Mouse (Mus musculus) E14TG2a.4 (cell line): ENCODE results near the gene Cfap45.

ENCODE experiments used
- CTCF ChIP-seq: conservative IDR thresholded peaks from 2 replicates; pipeline ENCODE4 v1.5.1; 2014; ENCODE audit warnings: low read length
- NANOG ChIP-seq: IDR thresholded peaks from 2 replicates; pipeline ENCODE4 v1.6.1; 2014; ENCODE audit warnings: borderline replicate concordance, low read length, mixed read lengths
- POU5F1 ChIP-seq: IDR thresholded peaks from 2 replicates; pipeline ENCODE4 v1.6.1; 2014; ENCODE audit warnings: low read length, borderline replicate concordance

- no peak for TF ChIP-seq CTCF
- TF ChIP-seq NANOG: no peak
- no peak for TF ChIP-seq POU5F1
Observed at GRCm38 (mm10) chr1:172582436-172582835, 61.8 kb downstream of the Cfap45 start.
